Mouse (Mus musculus) kidney, adult 2 months (tissue): ENCODE measurements at regions not wholly inside any gene's neighbourhood (a gene's known extent, or its start where the extent isn't known, plus 50 kb on each side); places are given as distances from the start of the nearest gene placed in this dataset.

Source experiments
- DNase-seq: peaks from one replicate; pipeline ENCODE4 v3.0.0; 2021
- H3K27ac ChIP-seq: fragments of 200-500 bp; 2 replicates; pipeline ENCODE4 v1.5.1; 2012; ENCODE audit warnings: low read depth, low read length, control low read depth, inconsistent platforms; ENCODE audit not compliant: insufficient read depth
- H3K27me3 ChIP-seq: fragments of 200-500 bp; replicated peaks from 2 replicates; pipeline ENCODE4 v1.6.1; 2012; ENCODE audit warnings: mild to moderate bottlenecking, moderate library complexity, low read length, inconsistent platforms; ENCODE audit not compliant: control insufficient read depth, insufficient read depth
- H3K36me3 ChIP-seq: fragments of 200-500 bp; 2 replicates; pipeline ENCODE4 v1.6.1; 2012; ENCODE audit warnings: mild to moderate bottlenecking, moderate library complexity, low read length, inconsistent platforms; ENCODE audit not compliant: control insufficient read depth, insufficient read depth
- H3K4me1 ChIP-seq: fragments of 200-500 bp; 2 replicates; pipeline ENCODE4 v1.6.1; 2011; ENCODE audit warnings: low read length; ENCODE audit not compliant: control insufficient read depth, insufficient read depth
- H3K4me3 ChIP-seq: fragments of 200-500 bp; 2 replicates; pipeline ENCODE4 v1.5.1; 2011; ENCODE audit warnings: mild to moderate bottlenecking, low read depth, low read length, control low read depth; ENCODE audit not compliant: insufficient read depth
- CTCF ChIP-seq: fragments of 200-500 bp; conservative IDR thresholded peaks from 2 replicates; pipeline ENCODE4 v1.5.1; 2011; ENCODE audit warnings: low read depth, mild to moderate bottlenecking, control low read depth, low read length, moderate library complexity, mixed read lengths; ENCODE audit not compliant: insufficient read depth, insufficient read length
- POLR2A ChIP-seq: fragments of 200-500 bp; IDR thresholded peaks from one replicate; pipeline ENCODE4 v1.6.1; 2011; ENCODE audit warnings: low read depth, low read length, control low read depth
- WGBS: fragments of 180-500 bp; shearing (Covaris S2); methylation state at CpG from one replicate; pipeline ENCODE4 v1.1.7; 2018; 5-methylcytosine and 5-hydroxymethylcytosine counted together

DNA sequence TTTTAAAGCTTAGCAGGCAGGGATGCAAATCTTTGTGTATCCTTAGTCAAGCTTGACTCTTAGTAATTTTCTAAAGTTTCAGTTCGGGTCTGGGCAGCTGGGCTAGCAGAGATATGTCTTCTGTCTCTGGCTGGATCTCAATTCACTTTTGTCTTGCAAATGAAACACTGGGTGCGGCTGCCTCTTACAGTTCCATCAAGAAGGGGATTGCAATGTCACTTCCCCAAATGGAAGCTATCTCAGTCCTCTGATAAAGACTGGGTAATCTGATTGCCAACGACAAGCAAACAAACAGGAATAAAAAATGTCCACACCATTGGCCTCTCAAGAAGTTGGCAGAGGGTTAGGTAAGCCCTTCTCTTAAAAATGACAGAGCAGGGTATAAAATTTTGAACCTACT is 314.1 kb upstream of the Fam19a5 start:
- WGBS = 64% methylated on average over 3 of the region's 3 CpGs
- H3K27ac ChIP-seq = no peak overlapping the region
- DNase-seq = no peak
- no peaks in the 10 kb centered on the region for H3K4me1 ChIP-seq
- no peak overlapping the region for H3K4me3 ChIP-seq
- TF ChIP-seq CTCF (no peak), POLR2A (no peak)
- H3K27me3 ChIP-seq = no peaks in the 10 kb centered on the region; the same call in 1 of the 2 replicates
- H3K36me3 ChIP-seq = no peaks in the 10 kb centered on the region

DNA sequence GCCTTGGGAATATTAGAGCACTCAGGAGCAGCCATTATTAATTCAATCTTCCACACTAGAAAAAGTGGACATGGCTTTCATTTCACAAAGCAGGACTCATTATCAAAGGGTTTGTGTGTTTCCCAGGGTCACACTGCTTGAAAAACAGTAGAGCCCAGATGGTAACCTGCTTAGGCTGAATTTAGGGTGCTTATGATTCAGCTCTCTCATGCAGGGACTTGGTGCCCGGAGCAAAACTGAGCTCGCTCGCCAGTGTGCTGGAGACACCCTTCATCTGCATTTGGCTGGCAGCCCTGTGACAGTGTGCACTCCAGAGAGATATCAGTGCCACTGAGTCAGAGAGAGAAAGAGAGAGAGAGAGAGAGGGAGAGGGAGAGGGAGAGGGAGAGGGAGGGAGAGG is 308.0 kb upstream of the Fam19a5 start:
- TF ChIP-seq POLR2A (no peak), CTCF (no peak)
- Histone ChIP-seq H3K4me1 (no peaks in the 10 kb centered on the region), H3K4me3 (no peak overlapping the region), H3K27ac (no peak overlapping the region), H3K36me3 (no peaks in the 10 kb centered on the region), H3K27me3 (no peaks in the 10 kb centered on the region)
- 76% methylated on average over 3 of the region's 3 CpGs for WGBS
- no peak for DNase-seq

- H3K36me3 ChIP-seq = no peaks in the 10 kb centered on the region
- no peaks in the 10 kb centered on the region for H3K27me3 ChIP-seq
- no peaks in the 10 kb centered on the region for H3K4me1 ChIP-seq
- 92% methylated on average over 11 of the region's 11 CpGs for WGBS
- TF ChIP-seq POLR2A = no peak
- no peak for TF ChIP-seq CTCF
- H3K4me3 ChIP-seq = no peak overlapping the region
- H3K27ac ChIP-seq = no peak overlapping the region
- no peak for DNase-seq
Observed at GRCm38 (mm10) chr15:87239057-87239456, 305.0 kb upstream of the Fam19a5 start.

DNA sequence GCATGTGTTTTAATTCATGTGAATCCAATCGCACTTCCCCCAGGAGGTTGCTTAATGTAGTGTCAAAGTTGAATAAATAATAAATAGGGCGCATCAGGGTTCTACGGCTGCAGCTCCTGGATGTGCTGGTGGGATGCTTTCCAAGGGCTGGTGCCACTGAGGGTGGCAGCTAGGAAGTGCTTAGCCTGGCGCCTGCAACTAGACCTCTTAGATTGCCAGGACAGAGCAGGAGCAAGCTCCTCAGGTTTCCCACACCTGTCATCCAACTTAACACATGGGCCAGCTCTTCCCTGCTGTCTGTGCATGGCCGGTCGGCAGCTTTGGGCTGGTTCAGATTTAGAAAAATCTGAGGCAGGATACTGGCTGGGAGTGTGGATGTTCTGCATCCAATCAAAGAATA is 282.6 kb upstream of the Fam19a5 start:
- no peaks in the 10 kb centered on the region for H3K27me3 ChIP-seq
- whole genome bisulfite sequencing = 63% methylated on average over 6 of the region's 6 CpGs
- no peak overlapping the region for H3K27ac ChIP-seq
- no peaks in the 10 kb centered on the region for H3K36me3 ChIP-seq
- no peak overlapping the region for H3K4me3 ChIP-seq
- no peaks in the 10 kb centered on the region for H3K4me1 ChIP-seq
- no peak for DNase-seq
- no peak for TF ChIP-seq POLR2A
- TF ChIP-seq CTCF = no peak

DNA sequence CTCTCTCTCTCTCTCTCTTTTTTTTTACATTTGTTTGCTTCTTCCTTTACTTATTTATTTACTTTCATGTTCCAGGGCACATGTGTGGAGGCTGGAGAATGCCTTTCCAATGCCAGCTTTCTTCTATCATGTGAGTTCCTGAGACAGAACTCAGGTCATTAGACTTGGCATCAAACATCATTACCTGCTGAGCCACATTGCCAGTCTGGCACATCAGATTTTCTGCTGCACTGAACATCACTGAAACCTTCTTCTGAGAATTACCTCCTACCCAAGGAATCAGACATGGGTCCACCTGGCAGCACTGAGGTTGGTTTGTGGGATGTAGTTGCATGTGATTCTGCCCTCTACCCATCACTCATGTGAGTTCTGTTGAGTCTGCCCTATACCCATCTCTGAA is 279.2 kb upstream of the Fam19a5 start:
- Histone ChIP-seq H3K27ac (no peak overlapping the region), H3K4me3 (no peak overlapping the region), H3K4me1 (no peaks in the 10 kb centered on the region), H3K27me3 (no peaks in the 10 kb centered on the region), H3K36me3 (no peaks in the 10 kb centered on the region)
- no peak for TF ChIP-seq CTCF
- TF ChIP-seq POLR2A = no peak
- DNase-seq = no peak

DNA sequence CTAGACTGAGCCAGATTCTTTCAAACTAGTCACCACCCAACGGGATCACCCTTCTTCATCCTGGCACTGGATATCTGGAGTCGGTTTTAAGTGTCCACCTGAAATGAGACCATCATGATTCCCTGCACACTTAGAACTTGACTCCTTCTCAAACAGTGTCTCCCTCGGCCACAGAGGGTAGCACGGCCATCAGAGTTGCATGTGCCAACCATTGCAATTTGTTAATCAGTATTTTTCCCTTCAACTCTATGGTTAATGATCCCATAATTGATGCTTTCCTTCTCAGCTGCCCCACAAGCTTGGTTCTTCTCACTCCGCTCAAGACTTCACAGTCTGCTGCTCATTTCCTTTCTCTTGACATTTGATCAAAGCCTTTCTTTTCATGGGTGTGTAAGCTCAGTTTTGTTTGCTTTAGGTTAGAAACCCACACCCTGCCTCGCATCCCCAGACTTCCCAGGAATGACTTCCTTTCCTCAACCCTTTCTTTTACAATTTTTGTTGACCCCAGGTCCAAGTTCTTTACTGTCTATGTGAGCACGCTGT is 253.0 kb upstream of the Fam19a5 start:
- WGBS = 30% methylated on average over 7 of the region's 7 CpGs
- TF ChIP-seq POLR2A = no peak
- H3K27ac ChIP-seq = no peak overlapping the region
- H3K27me3 ChIP-seq = no peaks in the 10 kb centered on the region
- H3K36me3 ChIP-seq = no peaks in the 10 kb centered on the region
- no peaks in the 10 kb centered on the region for H3K4me1 ChIP-seq
- no peak overlapping the region for H3K4me3 ChIP-seq
- no peak for DNase-seq

DNA sequence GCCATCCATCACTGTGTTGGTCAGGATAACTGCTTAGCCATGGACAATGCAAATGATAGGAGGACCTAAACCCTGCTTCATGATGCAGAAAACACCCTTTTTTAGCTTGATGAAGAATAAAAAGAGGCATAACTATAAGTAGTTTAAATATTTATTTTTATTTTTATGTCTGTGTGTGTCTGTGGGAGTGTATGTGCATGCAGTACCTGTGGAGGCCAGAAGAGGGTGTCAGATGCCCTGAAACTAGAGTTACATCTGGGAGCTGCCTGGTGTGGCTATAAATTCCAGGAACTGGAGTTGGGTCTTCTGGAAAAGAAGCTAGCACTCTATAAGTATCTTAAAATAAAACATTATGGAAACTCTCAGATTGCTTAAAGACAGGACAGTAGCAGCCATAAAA is 224.2 kb upstream of the Fam19a5 start:
- H3K36me3 ChIP-seq = no peaks in the 10 kb centered on the region
- no peak overlapping the region for H3K4me3 ChIP-seq
- DNase-seq = no peak
- no peak overlapping the region for H3K27ac ChIP-seq
- no peaks in the 10 kb centered on the region for H3K4me1 ChIP-seq
- TF ChIP-seq CTCF = no peak
- no peak for TF ChIP-seq POLR2A
- no peaks in the 10 kb centered on the region for H3K27me3 ChIP-seq

DNA sequence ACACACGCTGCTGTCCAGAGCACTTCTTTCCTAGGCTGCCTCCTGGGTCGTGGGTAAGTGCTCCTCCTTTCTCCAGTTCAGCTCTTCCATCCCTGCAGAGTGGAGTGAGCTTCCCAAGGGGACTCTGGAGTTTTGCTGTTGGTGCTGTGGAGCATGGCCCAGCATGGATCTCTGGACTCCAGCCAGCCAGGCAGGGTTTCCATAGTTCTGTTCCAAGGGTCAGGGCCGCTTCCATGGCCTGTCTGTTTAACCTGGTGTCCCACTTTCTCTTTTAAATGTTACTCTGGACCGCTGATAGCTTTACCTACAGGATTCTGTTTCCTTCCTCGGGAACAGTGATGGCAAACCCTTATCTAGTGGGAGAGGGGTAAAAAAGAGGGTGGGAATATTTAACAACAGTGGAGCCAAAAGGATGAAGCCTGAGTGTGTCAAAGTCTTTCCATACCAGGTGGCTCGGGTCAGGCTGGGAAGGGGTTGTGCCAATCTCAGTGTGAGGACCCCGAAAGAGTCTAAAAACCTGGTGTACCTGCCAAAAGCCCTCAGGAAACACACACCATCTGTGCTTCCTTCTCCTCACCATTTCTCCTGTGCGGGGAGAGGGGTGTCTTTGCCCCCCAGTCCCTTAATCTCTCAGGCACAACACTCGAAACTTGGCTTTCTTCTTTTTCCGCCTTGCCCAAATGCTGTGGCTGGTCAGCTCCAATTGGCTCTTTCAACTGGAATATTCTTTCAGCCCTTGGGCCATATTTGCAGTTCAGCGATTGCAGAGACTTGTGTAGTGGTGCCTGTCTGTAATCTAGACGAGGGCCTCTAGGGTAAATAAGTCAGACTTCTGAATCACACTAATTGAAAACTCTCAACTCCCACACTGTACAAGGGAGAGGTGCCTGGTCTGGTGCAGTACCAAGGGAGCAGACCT is 222.8 kb upstream of the Fam19a5 start:
- peak; percentile 79 for DNase-seq
- no peak overlapping the region for H3K4me3 ChIP-seq

More for the DNA sequence above, 222.8 kb upstream of the Fam19a5 start:
- Histone ChIP-seq H3K27me3 (no peaks in the 10 kb centered on the region), H3K36me3 (no peaks in the 10 kb centered on the region), H3K27ac (no peak overlapping the region), H3K4me1 (no peaks in the 10 kb centered on the region)
- TF ChIP-seq POLR2A = no peak
- TF ChIP-seq CTCF = no peak
- WGBS = 54% methylated on average over 12 of the region's 12 CpGs
